Mouse (Mus musculus) neural tube, embryonic 15.5 days (tissue): ENCODE measurements around the gene Elmo1. TPM values are rescaled to one million over a fixed set of nuclear protein-coding genes. Genes with fewer than 3 reads are reported as not detected.

Experiments used
- ATAC-seq: fragments of 200-750 bp; cut with Nextera tagmentation; 2 replicates; pipeline ENCODE4 v1.8.0; 2017; ENCODE audit warnings: mild to moderate bottlenecking, moderate TSS enrichment, moderate library complexity; ENCODE audit not compliant: low FRiP score
- H3K27ac ChIP-seq: fragments of 300-500 bp; sonication (generic); replicated peaks from 2 replicates; pipeline ENCODE4 v1.5.1; 2015; ENCODE audit warnings: mild to moderate bottlenecking, inconsistent platforms
- H3K27me3 ChIP-seq: fragments of 300-500 bp; sonication (generic); replicated peaks from 2 replicates; pipeline ENCODE4 v1.6.1; 2015; ENCODE audit warnings: inconsistent platforms
- H3K36me3 ChIP-seq: fragments of 300-500 bp; sonication (generic); 2 replicates; pipeline ENCODE4 v1.6.1; 2015; ENCODE audit warnings: inconsistent platforms
- H3K4me1 ChIP-seq: fragments of 300-500 bp; sonication (generic); 2 replicates; pipeline ENCODE4 v1.6.1; 2015; ENCODE audit warnings: inconsistent platforms
- H3K4me2 ChIP-seq: fragments of 300-500 bp; sonication (generic); 2 replicates; pipeline ENCODE4 v1.6.1; 2015; ENCODE audit warnings: inconsistent platforms, mild to moderate bottlenecking, moderate library complexity
- H3K4me3 ChIP-seq: fragments of 300-500 bp; sonication (generic); replicated peaks from 2 replicates; pipeline ENCODE4 v1.5.1; 2015; ENCODE audit warnings: mild to moderate bottlenecking, inconsistent platforms
- H3K9ac ChIP-seq: fragments of 300-500 bp; sonication (generic); replicated peaks from 2 replicates; pipeline ENCODE4 v1.6.1; 2015; ENCODE audit warnings: mild to moderate bottlenecking, inconsistent platforms
- H3K9me3 ChIP-seq: fragments of 300-500 bp; sonication (generic); replicated peaks from 2 replicates; pipeline ENCODE4 v1.6.1; 2016; ENCODE audit warnings: inconsistent platforms
- WGBS: fragments of 180-500 bp; shearing (Covaris S2); methylation state at CpG from one replicate; pipeline ENCODE4 v1.1.7; 2015; ENCODE audit warnings: mixed read lengths; 5-methylcytosine and 5-hydroxymethylcytosine counted together
- polyA plus RNA-seq: library from polyadenylated mRNA; unstranded; fragments of >200 nt; fragmentation: Nextera tagmentation; extraction: Ambion mirVana; gene quantifications from 2 replicates; pipeline ENCODE4 v1.2.1, GENCODE M21; 2015

Elmo1 gene
- polyA plus RNA-seq, 1 experiment from 2014 or later: 42.9 TPM

DNA sequence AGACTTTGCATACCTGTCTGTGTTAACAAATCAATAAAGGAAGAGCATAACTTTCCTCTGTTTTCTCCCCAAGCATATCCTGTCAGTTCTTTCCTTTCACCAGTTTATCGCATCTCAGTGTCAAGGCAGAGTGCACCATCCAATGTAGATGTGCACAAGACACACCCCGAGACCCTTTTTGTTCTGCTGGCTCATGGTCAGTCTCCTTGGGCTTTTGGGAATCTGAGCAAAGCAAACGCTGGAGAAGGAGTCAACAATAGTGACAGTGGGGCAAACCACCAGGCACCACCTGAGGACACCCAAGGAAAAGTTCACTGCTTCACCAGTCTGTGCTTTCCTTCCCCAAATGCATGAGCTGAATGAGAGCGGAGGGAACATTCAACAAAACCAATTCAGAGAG is 56.5 kb downstream of the Elmo1 start:
- H3K27me3 ChIP-seq: no peaks in the 10 kb centered on the region
- H3K4me1 ChIP-seq: 0 out of 2 replicates have a peak, but pooled peaks cover 6% of the 10 kb centered on the region
- no peak for ATAC-seq
- H3K36me3 ChIP-seq: no peaks in the 10 kb centered on the region
- H3K4me3 ChIP-seq: no peak overlapping the region
- no peak overlapping the region for H3K27ac ChIP-seq
- WGBS: 96% methylated on average over 4 of the region's 4 CpGs
- no peak overlapping the region for H3K9ac ChIP-seq
- H3K9me3 ChIP-seq: no peaks in the 10 kb centered on the region
- H3K4me2 ChIP-seq: no peak overlapping the region

DNA sequence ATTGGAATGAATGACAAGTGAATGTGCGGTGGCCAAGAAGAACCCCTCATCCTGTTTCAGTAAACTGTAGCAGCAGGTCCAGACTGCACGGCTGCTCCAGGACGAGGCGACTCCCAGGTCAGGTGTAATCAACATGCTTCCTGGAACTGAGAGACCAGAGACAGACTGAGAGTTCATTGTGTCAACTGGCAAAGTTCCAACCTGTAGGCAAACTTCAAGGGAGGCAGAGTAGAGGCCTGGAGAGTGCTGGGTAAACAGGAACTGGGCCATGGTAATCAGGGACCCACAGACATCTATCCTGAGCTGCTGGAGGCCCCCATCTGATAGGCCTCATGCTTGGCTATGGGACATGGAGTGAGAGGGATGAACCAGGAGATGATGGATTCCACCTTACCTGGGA is 57.3 kb downstream of the Elmo1 start:
- ATAC-seq: no peak
- Histone ChIP-seq H3K4me2 (no peak overlapping the region), H3K27ac (no peak overlapping the region), H3K9me3 (no peaks in the 10 kb centered on the region), H3K4me3 (no peak overlapping the region), H3K9ac (no peak overlapping the region), H3K36me3 (no peaks in the 10 kb centered on the region), H3K27me3 (no peaks in the 10 kb centered on the region), H3K4me1 (0 out of 2 replicates have a peak, but pooled peaks cover 3% of the 10 kb centered on the region)
- WGBS: 73% methylated on average over 4 of the region's 4 CpGs

DNA sequence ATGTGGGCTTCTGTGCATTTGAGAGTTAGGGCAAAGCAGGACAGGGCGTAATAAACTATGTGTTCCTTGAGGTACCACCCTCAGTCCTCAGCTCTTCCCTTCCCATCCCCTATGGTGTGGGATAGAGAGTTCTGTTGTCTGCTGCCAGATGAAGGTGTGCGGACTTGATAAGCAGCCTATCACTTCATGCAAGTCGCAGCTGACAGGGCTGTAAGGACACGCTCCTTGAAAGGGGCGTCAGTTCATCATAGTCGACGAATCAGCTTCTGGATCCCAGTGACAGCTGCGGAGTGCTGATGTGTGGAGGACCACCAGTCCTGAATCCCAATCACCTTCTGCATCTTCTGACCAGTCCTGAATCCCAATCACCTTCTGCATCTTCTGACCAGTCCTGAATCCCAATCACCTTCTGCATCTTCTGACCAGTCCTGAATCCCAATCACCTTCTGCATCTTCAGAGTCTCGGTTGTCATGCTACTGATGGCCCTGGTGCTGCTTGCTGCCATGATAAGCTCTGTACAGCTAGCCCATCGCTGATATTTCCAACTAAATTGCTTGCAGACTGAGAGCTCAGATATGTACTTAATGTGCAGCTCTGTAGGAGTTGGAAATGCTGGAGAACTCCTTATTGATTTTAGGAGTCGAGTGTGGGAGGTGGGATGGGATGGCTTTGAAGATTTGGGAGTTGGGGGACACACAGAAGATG is 59.9 kb downstream of the Elmo1 start:
- H3K9ac ChIP-seq: no peak overlapping the region
- WGBS: 88% methylated on average over 11 of the region's 11 CpGs
- no peaks in the 10 kb centered on the region for H3K4me1 ChIP-seq
- 0 out of 2 replicates have a peak, but pooled peaks have one; percentile 23 for ATAC-seq
- no peak overlapping the region for H3K4me2 ChIP-seq
- H3K9me3 ChIP-seq: no peaks in the 10 kb centered on the region
- H3K4me3 ChIP-seq: no peak overlapping the region
- H3K36me3 ChIP-seq: no peaks in the 10 kb centered on the region
- H3K27ac ChIP-seq: no peak overlapping the region
- H3K27me3 ChIP-seq: no peaks in the 10 kb centered on the region

DNA sequence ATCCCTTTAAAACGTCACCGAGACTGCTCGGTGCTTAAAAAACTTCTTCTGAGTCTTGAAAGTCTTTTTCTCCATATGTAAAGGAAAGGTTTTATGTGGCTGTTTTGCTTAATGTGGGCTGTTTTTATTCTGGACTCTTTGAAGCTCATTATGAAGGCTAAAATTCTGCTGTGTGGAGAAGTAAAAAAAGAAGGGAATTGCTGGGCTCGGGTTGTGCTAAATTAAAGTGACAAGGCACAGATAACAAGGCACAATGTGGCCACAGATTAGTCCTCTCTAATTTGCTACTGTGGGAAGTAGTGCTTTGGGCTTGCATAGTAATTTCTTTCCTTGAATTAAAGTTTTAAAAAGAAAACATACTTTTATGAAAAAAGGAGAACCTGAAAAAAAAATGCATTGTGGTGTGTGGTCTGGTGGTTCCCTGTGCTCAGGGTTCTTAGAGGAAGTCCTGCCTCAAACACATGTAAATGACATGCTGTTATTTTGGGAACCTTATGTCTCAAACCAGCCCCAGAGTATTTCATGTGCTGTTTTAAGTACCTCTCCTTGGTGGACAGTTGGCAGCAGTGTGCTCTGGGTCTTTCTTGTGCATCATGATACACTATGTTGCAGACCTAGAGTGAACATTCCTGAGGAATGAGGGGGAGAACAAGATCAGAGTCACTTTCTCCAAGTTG is 61.0 kb downstream of the Elmo1 start:
- Histone ChIP-seq H3K4me2 (no peak overlapping the region), H3K36me3 (no peaks in the 10 kb centered on the region), H3K9me3 (no peaks in the 10 kb centered on the region), H3K4me3 (no peak overlapping the region), H3K4me1 (no peaks in the 10 kb centered on the region), H3K27me3 (no peaks in the 10 kb centered on the region), H3K9ac (no peak overlapping the region), H3K27ac (no peak overlapping the region)
- no peak for ATAC-seq
- 54% methylated on average over 4 of the region's 4 CpGs for WGBS

DNA sequence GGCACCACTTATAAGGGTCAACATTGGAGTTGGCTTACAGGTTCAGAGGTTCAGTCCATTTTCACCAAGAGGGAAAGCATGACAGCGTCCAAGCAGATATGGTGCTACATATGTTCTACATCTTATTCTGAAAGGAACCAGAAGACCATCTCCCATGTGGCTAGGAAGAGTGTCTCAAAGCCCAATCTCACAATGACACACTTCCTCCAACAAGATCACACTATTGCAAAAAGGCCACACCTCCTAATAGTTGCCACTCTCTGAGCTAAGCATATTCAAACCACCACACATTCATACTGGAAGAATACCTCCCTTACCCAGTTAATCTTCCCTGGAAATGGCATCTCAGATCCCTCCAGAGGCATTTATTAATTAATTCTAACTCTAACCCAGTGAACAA is 66.7 kb downstream of the Elmo1 start:
- Histone ChIP-seq H3K36me3 (no peaks in the 10 kb centered on the region), H3K9me3 (no peaks in the 10 kb centered on the region), H3K27me3 (no peaks in the 10 kb centered on the region), H3K4me3 (no peak overlapping the region), H3K27ac (no peak overlapping the region), H3K4me1 (peaks cover 4% of the 10 kb centered on the region; the same call in 1 of the 2 replicates), H3K4me2 (no peak overlapping the region), H3K9ac (no peak overlapping the region)
- WGBS: 100% methylated on average over 1 of the region's 1 CpGs
- ATAC-seq: no peak

DNA sequence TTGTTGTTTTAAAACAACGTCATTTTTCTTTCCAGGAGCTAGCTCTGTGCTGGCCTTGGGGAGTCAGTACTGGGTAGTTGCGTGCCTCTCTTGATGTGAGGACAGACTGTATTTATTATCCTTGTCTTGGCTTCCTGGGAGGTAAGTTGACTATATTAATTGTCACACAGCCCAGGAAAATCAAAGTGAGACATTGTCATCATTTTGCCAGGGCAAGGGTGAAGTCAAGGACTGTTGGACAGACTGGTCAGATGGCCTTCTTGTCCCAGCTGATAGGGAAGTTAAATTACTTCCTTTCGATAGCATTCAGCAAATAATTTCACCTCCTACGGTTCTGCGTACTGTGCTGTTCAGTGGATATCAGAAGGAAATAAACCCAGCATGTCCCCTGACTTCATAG is 67.1 kb downstream of the Elmo1 start:
- Histone ChIP-seq H3K4me1 (peaks cover 4% of the 10 kb centered on the region; the same call in 1 of the 2 replicates), H3K36me3 (no peaks in the 10 kb centered on the region), H3K27ac (no peak overlapping the region), H3K27me3 (no peaks in the 10 kb centered on the region), H3K4me3 (no peak overlapping the region), H3K9me3 (no peaks in the 10 kb centered on the region), H3K9ac (no peak overlapping the region), H3K4me2 (no peak overlapping the region)
- WGBS: 71% methylated on average over 5 of the region's 5 CpGs
- ATAC-seq: no peak

DNA sequence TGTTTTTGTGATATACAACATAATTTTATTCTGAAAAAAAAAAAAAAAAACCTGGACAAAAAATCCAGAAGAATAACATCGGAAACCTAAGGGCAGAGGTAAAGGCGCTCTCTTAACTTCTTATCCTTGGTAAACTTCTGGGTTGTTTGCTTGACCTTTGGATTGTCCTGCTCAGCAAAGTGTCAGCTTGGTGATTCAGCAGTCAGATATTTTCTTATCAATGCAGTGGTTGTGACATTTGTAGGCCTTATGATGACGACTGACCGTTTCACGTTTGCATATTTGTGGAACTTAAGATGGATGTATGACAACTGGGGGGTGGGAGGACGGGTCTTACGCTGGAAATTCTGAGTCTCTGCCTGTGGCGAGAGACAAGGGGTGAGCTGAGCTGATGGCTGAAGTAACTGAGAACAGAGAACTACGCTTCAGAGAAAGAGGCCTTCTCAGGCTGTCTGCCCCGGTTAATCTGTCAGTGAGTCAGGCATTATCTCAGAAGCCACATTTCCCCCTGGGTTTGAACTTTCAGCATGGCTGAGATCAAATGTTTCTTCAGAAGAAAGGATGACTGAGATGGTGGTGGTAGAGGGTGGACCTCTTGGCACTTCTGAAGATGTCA is 73.1 kb downstream of the Elmo1 start:
- no peaks in the 10 kb centered on the region for H3K9me3 ChIP-seq
- H3K4me3 ChIP-seq: no peak overlapping the region
- H3K4me2 ChIP-seq: no peak overlapping the region
- H3K27me3 ChIP-seq: no peaks in the 10 kb centered on the region
- no peaks in the 10 kb centered on the region for H3K36me3 ChIP-seq
- H3K4me1 ChIP-seq: peaks cover 4% of the 10 kb centered on the region; the same call in 1 of the 2 replicates
- H3K27ac ChIP-seq: no peak overlapping the region
- ATAC-seq: no peak
- WGBS: 80% methylated on average over 10 of the region's 10 CpGs
- H3K9ac ChIP-seq: no peak overlapping the region

DNA sequence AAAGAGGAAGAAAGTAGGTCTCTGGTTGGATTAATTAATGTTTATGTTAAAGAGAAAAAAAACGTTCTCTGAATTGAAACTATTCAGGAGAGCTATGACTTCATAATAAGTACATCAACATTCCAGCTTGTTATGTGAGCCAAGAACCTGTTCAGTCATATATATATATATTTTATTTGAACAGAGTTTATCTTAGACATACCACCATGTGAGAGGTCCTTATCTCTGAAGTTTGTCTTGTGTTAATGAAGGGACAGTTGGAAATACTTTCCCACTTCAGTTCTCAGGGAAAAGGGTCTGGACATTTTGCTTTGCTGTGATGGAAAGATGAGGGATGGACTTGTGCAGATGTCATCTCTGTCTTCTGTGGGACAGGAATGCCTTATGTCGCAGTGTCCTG is 74.4 kb downstream of the Elmo1 start:
- Histone ChIP-seq H3K27me3 (no peaks in the 10 kb centered on the region), H3K9ac (no peak overlapping the region), H3K9me3 (no peaks in the 10 kb centered on the region), H3K36me3 (no peaks in the 10 kb centered on the region), H3K4me1 (peaks cover 4% of the 10 kb centered on the region; the same call in 1 of the 2 replicates), H3K4me3 (no peak overlapping the region), H3K4me2 (no peak overlapping the region), H3K27ac (no peak overlapping the region)
- ATAC-seq: no peak
- WGBS: 89% methylated on average over 2 of the region's 2 CpGs

DNA sequence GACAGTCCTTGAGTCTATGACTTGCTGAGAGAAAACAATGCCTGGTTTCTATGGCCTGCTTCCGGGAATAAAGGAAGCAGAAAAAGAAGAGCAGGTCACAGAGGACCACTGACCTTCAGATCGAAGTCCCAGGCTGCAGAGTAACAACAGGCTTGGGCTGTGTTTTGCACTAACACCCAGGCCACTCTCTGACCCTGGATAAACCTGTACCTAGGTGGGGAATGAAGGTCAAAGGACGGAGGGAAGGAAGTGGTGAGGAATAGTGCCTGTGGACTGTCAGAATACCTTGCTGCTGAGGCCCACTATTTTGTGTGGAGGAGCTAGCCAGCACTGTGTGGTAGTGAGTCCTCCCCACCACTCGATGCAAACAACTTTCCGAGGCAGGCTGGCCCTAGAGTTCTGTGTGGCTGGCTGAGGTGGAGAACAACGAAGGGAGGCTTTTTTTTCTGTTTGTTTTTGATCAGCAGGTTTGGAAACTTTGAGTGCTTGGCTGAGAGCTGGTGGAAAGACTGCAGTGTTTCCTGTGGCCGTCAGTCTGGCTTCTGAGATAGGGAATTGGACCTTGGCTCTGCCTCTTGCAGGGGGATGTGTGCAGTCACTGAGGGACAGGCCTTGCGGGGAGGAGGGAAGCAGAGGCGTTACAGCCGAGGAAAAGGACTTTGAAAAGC is 83.7 kb downstream of the Elmo1 start:
- Histone ChIP-seq H3K9ac (no peak overlapping the region), H3K4me1 (0 out of 2 replicates have a peak, but pooled peaks cover 5% of the 10 kb centered on the region), H3K36me3 (no peaks in the 10 kb centered on the region), H3K4me3 (no peak overlapping the region), H3K4me2 (no peak overlapping the region), H3K27ac (peak overlapping the region; percentile 33; the same call in 1 of the 2 replicates), H3K9me3 (no peaks in the 10 kb centered on the region), H3K27me3 (no peaks in the 10 kb centered on the region)
- 39% methylated on average over 10 of the region's 10 CpGs for WGBS
- ATAC-seq: no peak

DNA sequence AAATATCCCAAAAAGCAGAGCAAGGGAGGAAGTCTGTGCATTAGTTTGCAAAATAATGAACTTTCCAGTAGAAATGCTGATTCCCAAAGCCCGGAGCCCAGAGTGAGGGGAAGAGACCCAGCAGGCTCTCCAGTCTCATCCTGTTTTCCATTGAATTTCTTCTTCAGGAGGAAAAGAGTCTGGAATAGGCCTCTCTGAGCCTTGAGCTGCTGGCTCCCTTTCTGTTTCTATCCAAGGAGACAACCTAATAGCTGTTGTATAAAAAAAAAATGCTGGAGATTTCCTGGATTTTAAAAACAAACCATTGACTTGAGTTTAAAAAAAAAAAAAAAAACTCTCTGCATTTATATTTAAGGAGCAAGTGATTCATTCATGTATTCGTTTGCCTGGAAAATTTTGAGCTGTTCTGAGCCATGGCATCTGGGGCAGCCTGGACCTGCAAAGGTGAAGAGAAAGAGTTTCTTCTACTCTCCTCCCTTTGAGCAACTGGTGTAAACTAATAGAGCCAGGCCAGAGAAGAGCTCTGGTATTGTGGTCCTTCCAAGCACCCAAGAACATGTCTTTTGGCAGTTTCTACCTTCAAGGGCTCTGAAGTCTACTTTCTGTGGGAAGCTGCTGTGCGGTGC is 84.4 kb downstream of the Elmo1 start:
- WGBS: 69% methylated on average over 3 of the region's 3 CpGs
- H3K27ac ChIP-seq: peak overlapping the region; percentile 33; the same call in 1 of the 2 replicates

DNA sequence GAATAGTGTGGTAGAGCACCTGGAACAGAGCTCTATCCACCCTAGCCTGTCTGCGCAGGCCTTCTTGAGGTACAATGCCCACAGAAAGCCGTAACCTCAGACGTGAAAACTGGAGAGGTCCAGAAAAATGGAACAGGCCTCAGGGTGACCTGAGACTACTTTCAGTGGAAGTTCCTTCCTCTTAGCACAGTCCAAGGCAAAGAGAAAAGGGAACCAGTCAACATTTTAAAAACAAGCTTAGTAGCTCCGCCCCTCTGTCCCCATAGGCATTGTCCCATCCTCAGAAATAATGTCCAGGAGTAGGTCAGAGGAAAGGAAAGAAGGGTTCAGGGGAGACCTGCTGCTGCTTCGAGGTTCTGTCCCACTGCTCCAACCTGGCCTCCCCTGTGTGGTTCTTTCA is 90.3 kb downstream of the Elmo1 start:
- Histone ChIP-seq H3K36me3 (no peaks in the 10 kb centered on the region), H3K27ac (no peak overlapping the region), H3K9ac (no peak overlapping the region), H3K4me3 (no peak overlapping the region), H3K27me3 (no peaks in the 10 kb centered on the region), H3K4me1 (peaks cover 19% of the 10 kb centered on the region), H3K4me2 (no peak overlapping the region), H3K9me3 (no peaks in the 10 kb centered on the region)
- ATAC-seq: no peak
- WGBS: 92% methylated on average over 5 of the region's 5 CpGs

More for the DNA sequence above, 84.4 kb downstream of the Elmo1 start:
- Histone ChIP-seq H3K9me3 (no peaks in the 10 kb centered on the region), H3K4me1 (0 out of 2 replicates have a peak, but pooled peaks cover 5% of the 10 kb centered on the region), H3K9ac (no peak overlapping the region), H3K4me2 (no peak overlapping the region), H3K4me3 (no peak overlapping the region), H3K36me3 (no peaks in the 10 kb centered on the region), H3K27me3 (no peaks in the 10 kb centered on the region)
- ATAC-seq: no peak
